Mouse (Mus musculus) lung, adult 18-20 months (tissue): Measurements from ENCODE around the gene Styxl1.

Experiments used
- DNase-seq, 2 experiments: peaks; one replicate each; pipeline ENCODE4 v3.0.0; 2022; ENCODE audit warnings: mixed read lengths in 2 of 2

Styxl1 gene

GRCm38 (mm10) chr5:135777796-135778470 is at the start of gene Styxl1:
Gene Styxl1, minus strand, starts transcription at chr5:135778385.
- DNase-seq, result no peak

DNA sequence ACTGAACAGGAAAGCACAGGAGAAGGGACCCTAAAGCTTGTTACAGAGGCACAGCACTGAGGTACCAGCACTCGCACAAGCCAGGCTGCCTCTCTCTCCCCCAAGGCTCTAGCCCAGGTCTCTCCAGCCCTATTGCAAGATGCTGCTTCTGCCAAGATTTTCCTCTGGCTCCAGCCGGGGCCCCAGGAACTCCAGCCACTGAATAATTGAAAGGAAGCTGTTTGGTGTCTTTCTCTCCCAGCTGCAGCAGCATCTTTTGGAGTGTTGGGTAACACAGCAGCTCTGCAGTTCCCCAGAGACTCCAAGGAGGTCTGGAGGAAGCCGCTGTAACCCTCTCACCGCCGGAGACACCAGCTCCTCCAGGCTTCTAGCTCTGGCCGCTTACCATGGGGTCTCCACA is 48.0 kb upstream of the Styxl1 start:
- DNase-seq, result no peak

DNA sequence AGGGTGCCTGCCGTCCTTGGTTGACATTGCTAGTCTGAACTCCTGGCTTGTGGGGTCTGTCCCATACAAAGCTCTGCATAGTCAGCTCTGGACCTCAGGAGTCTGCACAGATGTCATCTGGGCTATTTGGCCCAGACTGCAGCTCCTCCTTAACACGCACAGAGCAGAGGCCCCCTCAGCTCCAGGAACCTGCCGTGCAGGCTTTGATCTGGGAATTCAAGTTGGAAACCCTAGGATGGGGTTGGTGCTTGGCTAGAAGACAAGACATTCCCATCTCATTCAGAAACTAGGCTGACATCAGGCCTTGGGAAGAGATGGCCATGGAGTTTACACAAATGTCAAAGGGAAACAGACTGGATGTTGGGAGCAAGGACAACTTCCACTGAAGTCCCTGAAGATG is 46.3 kb upstream of the Styxl1 start:
- no peak for DNase-seq

- DNase-seq, result no peak
Observed at GRCm38 (mm10) chr5:135822316-135822944, 44.2 kb upstream of the Styxl1 start.

DNA sequence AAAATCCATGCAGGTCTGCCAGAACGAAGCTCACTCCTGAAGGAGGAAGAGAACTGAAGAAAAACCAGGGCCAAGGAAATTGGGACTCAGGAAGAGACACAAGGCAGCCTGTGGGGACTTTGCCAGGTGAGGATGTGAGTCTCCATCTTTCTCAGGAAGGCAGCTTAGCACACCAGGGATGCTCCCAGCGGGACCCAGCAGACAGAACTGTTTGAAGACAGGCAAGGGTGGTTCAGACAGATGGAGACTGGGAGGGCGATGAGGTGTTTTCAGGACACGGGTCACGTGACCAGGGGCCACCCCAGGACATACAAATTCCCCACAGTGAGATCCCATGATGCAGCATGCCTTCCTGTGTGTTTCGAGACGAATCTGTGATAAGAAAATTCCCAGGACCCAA is 40.3 kb upstream of the Styxl1 start:
- no peak for DNase-seq

GRCm38 (mm10) chr5:135812991-135813390 is 34.8 kb upstream of the Styxl1 start:
- no peak for DNase-seq

- DNase-seq, result no peak
Observed at GRCm38 (mm10) chr5:135807263-135807637, 29.1 kb upstream of the Styxl1 start.

DNA sequence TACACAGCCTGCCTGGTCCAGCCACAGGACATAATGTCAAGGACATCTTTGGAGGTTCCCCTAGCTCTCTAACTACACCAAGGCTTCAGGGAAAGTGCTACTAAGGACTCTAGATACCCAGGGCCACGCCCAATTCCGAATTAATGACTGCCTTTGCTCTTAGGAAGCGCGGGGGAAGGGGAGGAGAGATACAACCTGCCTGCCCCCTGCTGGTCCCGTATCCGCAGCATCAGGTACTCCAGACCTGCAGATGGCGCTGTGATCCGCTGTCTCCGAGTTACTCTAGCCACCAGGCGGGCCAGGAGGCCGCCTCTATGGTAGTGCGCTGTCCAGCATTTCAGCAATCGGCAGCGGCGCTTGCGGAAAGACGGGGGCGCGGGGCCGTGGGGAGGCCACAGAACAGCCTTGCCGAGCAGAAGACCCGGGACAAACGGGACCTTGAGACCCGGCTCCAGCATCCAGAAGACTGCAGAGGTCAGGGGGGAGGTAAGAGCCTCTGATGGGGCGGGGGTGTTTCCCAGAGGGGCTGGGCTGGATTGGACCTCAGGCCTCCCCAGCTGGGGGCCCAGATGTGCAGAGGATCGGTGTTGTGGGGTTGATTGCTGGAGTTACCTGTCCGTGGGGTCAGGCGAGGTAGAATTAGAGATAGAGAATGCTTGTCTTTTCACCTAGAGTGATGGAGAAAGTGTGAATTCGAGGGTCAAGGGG is 28.5 kb upstream of the Styxl1 start, which contains the start of gene Srrm3:
Gene Srrm3 (plus strand): TSS at position 336 of the 708 bp plus-strand sequence.
- peak; percentile 86 to 89 for DNase-seq

DNA sequence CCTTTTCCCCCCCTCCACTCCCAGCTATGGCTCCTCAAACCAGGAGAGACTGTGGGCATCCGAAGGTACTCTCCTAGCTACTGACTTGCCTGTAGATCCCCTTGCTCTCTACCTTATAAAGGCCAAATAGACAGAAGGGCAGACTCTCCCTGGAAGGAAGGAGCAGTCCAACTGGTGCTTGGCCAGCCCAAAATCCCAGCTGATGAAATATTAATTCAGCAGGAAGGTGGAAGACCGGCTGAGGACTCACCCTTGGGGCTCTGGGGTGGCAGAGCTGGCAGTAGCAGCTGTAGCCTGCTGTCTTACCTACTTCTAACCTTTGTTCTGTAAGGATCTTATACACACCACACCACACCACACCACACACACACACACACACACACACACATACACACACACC is 26.6 kb upstream of the Styxl1 start:
- DNase-seq, result no peak

DNA sequence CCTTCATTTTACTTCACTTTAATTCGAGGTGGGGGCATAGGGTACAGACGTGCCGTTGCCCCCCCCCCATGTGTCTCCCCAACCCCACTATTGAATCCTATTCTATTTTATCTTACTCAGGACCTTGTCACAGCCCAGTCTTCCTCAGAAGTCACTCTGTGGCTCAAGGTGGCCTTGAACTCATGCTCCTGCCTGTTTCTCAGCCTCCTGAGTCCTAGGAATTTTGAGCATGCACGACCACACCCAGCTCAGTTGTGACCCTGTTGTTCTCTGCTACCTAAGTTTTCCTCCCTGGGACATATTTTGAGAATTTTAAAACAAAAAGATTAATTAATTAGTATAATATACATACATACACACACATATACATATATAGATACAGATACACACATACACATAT is 25.5 kb upstream of the Styxl1 start:
- DNase-seq, result no peak

- DNase-seq, result no peak
Observed at GRCm38 (mm10) chr5:135803135-135803534, 24.9 kb upstream of the Styxl1 start.

- DNase-seq, result no peak
Observed at GRCm38 (mm10) chr5:135802641-135803040, 24.5 kb upstream of the Styxl1 start.

DNA sequence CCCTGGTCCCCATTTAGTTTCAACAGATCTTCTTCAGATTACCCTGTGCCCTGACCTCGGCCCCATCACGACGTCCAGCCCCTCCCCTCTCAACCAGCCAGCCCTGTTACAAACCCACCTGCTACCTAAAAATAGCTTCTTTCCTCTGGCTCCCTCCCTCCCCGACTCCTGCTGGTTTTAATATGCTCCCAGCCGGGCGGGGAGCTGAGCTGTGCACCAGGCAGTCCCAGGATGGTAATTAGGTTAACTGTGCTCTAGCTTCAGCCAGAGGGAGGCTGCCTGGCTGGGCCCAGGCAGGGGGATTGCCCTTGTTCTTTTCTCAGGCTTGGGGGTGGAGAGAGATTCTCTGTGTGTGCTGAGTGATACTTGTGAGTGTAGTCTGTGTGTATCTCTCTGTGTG is 22.7 kb upstream of the Styxl1 start:
- no peak for DNase-seq

DNA sequence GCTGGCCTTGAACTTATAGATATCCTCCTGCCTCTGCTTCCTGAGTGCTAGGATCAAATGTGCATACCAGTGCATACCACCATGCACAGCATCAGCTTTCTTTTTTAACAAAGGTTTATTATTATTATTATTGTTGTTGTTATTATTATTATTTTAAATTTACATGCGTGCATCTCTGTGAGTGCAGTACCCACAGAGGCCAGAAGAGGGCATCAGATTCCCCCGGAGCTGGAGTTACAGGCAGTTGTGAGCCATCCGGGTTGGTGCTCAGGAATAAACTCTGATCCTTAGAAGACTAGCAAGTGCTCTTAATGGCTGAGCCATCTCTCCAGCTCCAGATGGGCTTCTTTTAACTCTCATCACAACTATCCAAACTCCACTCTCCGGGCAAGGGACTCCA is 21.6 kb upstream of the Styxl1 start:
- no peak for DNase-seq

DNA sequence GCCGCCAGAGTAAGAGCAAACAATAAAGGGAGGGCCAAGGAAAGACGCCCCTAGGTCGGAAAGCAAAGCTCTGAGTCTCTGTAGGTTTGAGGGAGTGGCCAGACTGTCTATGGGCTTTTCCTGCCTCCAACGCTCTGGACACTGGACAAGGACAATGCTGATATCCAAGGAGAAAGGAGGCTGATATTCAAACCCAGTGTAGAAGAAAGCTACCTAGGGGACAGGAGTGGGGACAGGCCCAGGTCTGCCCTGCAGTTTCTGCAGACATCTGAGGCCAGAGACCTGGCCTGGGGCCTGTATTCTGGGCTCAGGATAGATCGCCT is 16.6 kb upstream of the Styxl1 start:
- no peak for DNase-seq

DNA sequence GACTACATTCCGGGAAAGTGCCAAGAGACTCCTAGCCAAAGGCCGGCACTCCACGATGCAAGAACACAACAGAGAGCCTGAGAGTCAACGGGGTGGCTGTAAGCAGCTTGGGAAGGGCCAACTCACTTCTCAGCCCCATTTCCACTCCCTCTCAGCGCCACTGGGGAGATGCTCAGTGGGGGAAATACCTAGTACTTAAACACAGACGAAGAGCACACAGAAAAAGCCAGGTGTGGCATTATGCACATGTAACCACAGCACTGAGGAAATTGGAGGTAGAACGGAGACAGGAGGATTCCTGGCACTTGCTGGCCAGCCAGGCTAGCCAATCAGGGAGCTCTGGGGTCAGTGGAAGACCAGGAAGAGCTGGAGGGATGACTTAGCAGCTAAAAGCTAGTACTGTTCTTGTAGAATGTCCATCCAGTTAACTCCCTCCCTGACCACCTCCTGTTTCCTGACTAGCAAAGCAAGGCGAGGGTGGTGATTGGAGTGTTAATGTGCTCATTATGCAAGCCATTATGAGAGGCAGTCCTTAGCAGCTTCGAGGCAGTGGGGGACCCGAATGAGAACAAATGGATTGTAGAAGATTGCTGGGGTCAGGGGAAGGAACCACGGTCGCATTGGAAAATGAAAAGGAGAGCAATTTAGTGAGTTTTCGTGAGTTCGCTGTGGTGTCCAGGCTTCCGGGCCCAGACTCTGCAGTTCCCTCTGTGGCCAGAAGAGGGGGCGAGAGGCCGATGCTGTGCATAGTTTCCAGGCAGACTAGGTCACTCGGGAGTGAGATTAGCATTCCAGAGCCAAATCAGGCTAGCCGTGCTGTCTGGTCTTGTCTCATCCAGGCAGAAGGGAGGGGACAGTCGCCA is 16.0 kb upstream of the Styxl1 start:
- peak; percentile 75 to 78 for DNase-seq

GRCm38 (mm10) chr5:135782901-135783300 is 4.7 kb upstream of the Styxl1 start:
- no peak for DNase-seq

DNA sequence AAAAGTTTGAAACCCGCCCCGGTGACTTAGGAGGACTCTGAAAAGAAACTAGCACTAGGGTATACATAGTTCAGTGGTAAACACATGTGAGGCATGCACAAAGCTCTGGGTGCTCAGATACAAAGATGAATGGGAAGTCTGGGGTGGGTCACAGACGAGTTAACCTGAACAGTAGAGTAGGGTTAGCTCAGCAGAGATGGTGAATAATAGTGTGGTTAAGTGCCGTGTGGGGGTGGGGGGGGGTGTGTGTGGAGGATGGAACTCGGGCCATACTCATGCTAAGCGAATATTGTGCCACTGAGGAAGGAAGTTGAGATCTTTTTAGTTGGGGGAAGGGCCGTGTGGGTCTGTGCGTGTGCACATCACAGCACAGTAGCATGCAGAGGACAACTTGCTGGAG is 2.1 kb upstream of the Styxl1 start:
- no peak for DNase-seq

- peak; percentile 100 for DNase-seq
Observed at GRCm38 (mm10) chr5:135778471-135779445, 573 bp upstream of the Styxl1 start, which contains the start of gene Mdh2. Gene Mdh2, plus strand, starts transcription at chr5:135778480.

- DNase-seq, result no peak
Observed at GRCm38 (mm10) chr5:135776546-135776945, 1.6 kb downstream of the Styxl1 start.

DNA sequence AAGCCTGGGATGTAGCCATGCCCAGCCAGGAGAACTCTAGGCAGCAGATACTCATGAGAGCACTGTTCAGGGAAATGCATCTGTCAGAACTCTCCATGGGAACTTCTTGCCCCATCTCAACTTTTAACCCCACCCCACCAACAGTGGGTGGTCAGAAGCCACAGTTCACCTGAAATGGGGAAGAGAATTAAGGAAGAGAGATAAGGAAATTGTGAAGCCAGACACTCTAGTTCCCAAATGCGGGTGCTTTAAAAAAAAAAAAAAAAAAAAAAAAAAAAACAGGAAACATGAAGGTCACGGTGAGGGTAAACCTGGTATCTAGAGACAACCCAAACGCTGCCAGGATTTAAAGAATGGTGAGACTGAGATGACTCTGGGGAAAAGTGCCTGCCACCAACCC is 5.7 kb downstream of the Styxl1 start:
- DNase-seq, result peak; percentile 14 to 25

DNA sequence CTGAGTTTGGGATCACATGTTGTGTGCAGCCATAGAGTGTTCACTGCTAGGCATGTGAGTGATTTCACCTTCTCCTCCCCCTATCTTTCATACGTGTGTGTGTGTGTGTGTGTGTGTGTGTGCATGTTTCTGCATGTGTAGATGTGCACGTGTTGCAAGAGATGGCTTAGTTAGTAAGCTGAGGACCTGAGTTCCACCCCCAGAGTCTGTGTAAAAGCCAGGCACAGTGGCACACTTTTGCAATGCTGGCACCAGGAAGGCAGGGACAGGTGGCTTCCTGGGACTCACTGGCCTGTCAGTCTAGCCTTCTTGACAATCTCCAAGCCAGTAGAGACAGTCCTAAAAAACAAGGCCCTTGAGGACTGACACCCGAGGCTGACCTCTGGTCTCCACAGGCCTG is 13.2 kb downstream of the Styxl1 start:
- no peak for DNase-seq
